Mouse (Mus musculus): ENCODE data around the gene Adora1.

Adora1 gene

DNA sequence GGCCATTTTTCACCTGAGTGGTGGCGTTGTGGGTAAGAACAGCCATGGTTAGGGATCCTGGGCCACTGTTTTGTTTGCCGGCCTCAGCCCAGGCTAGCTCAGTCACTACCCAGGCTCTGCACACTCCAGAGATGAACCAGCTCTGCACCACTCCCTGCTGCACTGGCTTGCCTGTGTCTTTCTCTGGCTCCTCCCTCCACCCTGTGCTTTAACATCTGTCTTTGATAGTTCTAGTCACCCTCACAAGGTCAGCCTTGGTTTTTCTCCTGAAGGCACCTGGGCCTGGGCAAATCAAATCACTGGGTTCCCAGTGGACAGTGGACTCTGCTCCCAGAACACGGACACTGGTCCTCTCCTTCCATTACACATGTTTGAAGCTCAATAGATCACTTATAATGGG lies 81.1 kb downstream of the Adora1 start:
- DNase-seq (ENCODE audit: low spot score) = no peak

GRCm38 (mm10) chr1:134152626-134153590 lies 82.3 kb downstream of the Adora1 start:
- DNase-seq (ENCODE audit: low spot score) = no peak

DNA sequence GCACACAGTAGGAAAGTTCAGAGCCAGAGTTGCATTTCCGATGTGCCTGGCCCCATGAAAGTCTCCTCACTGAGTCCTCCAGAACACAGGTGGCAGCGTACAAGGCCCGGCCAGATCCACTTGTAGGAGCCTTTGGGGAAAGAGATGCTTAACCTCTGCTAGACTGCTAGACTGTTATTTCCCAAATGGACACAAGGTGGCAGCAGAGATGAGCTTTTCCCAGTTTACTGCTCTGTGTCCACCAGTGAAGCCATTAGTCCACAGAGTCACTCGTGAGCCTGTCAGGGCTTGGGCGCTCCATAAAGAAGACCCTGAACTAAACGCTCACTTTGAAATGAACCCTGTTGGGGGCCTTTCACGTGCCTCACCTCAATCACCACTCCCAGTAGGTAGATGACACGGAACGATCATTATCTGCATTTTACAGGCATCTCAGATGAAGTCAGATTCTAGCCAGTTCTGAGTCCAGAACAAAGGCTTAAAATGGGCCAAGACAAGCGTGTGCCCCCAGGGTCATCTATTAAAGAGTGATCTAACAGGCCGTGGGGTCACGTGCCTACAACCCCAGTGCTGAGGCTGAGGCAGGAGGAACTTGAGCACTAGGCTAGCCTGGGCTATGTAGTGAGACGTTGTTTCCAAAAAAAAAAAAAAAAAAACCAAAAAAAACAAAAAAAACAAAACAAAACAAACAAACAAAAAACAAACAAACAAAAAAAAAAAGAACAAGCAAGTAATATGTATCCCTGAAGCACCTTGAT lies 83.4 kb downstream of the Adora1 start:
- peak; percentile 99 for DNase-seq (ENCODE audit: low spot score)

DNA sequence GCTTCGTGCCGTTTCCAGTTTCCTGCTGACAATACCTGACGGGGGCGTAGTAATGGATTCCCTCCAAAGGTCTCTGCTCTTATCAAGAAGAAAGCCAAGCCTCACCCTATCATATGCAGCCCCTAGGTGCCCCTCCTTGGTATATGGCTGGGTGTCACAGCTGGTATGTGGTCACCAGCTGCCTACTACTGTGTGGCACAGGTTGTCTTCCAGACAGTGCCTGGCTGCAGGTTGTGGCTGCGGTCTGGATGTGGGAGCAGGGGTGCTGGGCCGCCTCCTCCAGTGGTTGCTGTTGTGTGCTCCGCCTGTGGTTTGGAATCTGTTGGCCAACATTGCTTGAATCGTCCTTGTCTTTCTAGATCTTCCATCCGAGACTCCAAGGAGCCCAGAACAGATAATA lies 84.5 kb downstream of the Adora1 start:
- no peak for DNase-seq (ENCODE audit: low spot score)

- DNase-seq (ENCODE audit: low spot score) = no peak
These were observed 85.2 kb downstream of the Adora1 start for GRCm38 (mm10) chr1:134150076-134150475.

Measured in retina, embryonic 14.5 days (tissue).